Mouse (Mus musculus) testis, adult 2 months (tissue): ENCODE data around the gene 1700020L24Rik.

Source experiments
- CTCF ChIP-seq: fragments of 200-500 bp; IDR thresholded peaks from 2 replicates; pipeline ENCODE4 v1.5.1; 2012; ENCODE audit warnings: low read depth, mild to moderate bottlenecking, inconsistent platforms, low read length, moderate library complexity; ENCODE audit not compliant: control insufficient read depth, insufficient read depth, insufficient replicate concordance
- POLR2A ChIP-seq: fragments of 200-500 bp; IDR thresholded peaks from 2 replicates; pipeline ENCODE4 v1.6.1; 2012; ENCODE audit warnings: low read depth, mild to moderate bottlenecking, inconsistent platforms, low read length, moderate library complexity; ENCODE audit not compliant: control insufficient read depth

DNA sequence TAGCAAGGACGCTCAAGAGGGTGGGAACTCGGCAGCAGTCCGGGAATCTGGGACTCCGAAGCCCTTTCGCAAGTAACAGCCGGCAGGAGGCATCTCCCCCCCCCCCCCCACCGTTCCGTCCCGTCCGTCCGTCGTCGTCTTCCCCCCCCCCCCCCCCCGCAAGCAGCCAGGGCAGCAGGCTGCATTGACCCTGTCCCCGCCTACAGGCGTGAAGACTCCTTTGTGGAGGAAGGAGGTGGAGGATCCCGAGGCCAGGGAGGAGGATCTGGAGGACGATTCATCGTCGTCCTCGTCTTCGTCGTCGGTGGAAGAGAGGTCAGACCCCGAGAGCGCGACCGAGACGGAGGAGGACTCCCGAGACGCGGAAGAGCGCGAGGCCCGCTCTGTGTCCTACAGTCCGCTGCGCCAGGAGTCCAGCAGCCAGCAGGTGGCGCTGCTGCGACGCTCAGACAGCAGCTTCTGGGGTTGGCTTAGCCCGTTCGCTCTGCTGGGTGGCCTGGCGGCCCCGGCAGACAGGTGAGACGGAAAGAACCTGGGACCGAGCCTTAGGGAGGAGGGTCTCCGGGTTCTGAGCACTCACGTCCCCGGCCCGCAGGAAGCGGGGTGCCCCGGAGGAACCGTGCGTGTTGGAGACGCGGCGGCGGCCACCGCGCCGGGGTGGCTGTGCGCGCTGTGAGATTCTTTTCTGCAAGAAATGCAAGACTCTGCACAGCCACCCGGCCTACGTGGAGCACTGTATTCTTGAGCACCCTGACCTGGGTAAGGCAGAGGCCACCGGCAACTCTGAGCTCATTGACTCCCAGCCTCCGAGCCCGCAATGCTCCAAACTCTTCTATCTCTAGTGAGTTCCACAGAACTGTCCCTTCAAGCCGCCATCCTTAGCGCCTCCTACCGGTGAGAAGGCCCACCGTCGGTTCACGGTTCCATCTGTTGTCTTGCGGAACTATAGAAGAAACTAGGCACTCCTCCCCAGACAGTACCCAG is 2.9 kb downstream of the 1700020L24Rik start:
- TF ChIP-seq CTCF (peak; percentile 99), POLR2A (no peak)
